Mouse (Mus musculus) CD4-positive helper T cell, adult 2 months (primary cell): Measurements from ENCODE around the gene Xxylt1.

ENCODE experiments used
- DNase-seq: peaks from one replicate; pipeline ENCODE4 v3.0.0-alpha.2; 2012; ENCODE audit warnings: low read depth, missing footprints, low spot score

Gene Xxylt1

GRCm38 (mm10) chr16:31081125-31081664, at the start of gene Xxylt1:
Xxylt1 (minus strand) TSS chr16:31081432.
- DNase-seq, result peak; percentile 93

- no peak for DNase-seq
These were observed 46.9 kb upstream of the Xxylt1 start for GRCm38 (mm10) chr16:31128116-31128515.

GRCm38 (mm10) chr16:31124991-31125390, 43.8 kb upstream of the Xxylt1 start:
- DNase-seq, result no peak

GRCm38 (mm10) chr16:31121612-31122011, 40.4 kb upstream of the Xxylt1 start:
- DNase-seq, result no peak

- DNase-seq, result no peak
These were observed 32.4 kb upstream of the Xxylt1 start for GRCm38 (mm10) chr16:31113596-31113995.

GRCm38 (mm10) chr16:31101352-31101751, 20.1 kb upstream of the Xxylt1 start:
- DNase-seq, result no peak

- no peak for DNase-seq
These were observed 18.7 kb upstream of the Xxylt1 start for GRCm38 (mm10) chr16:31099906-31100305.

GRCm38 (mm10) chr16:31094036-31094435, 12.8 kb upstream of the Xxylt1 start:
- DNase-seq, result no peak

GRCm38 (mm10) chr16:31093186-31093585, 12.0 kb upstream of the Xxylt1 start:
- peak; percentile 3 for DNase-seq

GRCm38 (mm10) chr16:31081891-31082290, 659 bp upstream of the Xxylt1 start:
- DNase-seq, result no peak

- no peak for DNase-seq
These were observed 620 bp downstream of the Xxylt1 start for GRCm38 (mm10) chr16:31080573-31081051.

- no peak for DNase-seq
These were observed 3.8 kb downstream of the Xxylt1 start for GRCm38 (mm10) chr16:31077396-31077795.

GRCm38 (mm10) chr16:31076436-31076835, 4.8 kb downstream of the Xxylt1 start:
- DNase-seq, result no peak

GRCm38 (mm10) chr16:31074324-31074908, 6.8 kb downstream of the Xxylt1 start:
- DNase-seq, result no peak

GRCm38 (mm10) chr16:31071731-31072130, 9.5 kb downstream of the Xxylt1 start:
- DNase-seq, result no peak

- DNase-seq, result peak; percentile 77
These were observed 10.7 kb downstream of the Xxylt1 start for GRCm38 (mm10) chr16:31070358-31071133.

- DNase-seq, result no peak
These were observed 11.7 kb downstream of the Xxylt1 start for GRCm38 (mm10) chr16:31069211-31070166.

- no peak for DNase-seq
These were observed 13.0 kb downstream of the Xxylt1 start for GRCm38 (mm10) chr16:31068280-31068679.

- DNase-seq, result peak; percentile 91
These were observed 14.7 kb downstream of the Xxylt1 start for GRCm38 (mm10) chr16:31066344-31067098.

- no peak for DNase-seq
These were observed 16.4 kb downstream of the Xxylt1 start for GRCm38 (mm10) chr16:31064782-31065181.

GRCm38 (mm10) chr16:31062918-31063317, 18.3 kb downstream of the Xxylt1 start:
- no peak for DNase-seq
